Mouse (Mus musculus): ENCODE measurements around the gene Armt1.

DNA sequence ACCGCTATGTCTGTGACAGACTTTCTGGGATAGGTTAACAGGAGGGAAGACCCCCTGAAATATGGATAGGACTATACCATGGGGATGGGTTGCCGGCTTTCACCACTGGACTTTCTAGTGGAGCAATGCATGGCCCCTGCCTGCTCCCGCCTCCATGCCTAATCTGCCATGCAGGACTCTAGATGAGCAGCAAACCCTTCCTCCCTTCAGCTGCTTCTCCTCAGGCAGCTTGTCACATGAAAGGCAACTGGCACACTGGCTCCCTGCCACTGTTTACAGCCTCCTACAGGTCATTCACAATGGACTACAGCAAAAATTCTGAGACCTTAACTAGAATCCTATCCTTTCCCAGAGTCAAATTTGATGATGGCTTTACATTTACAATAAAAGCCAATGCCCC lies 1.4 kb upstream of the Armt1 start:
- no peak for TF ChIP-seq GATA1 (IDR thresholded peaks at IDR 0.05; ENCODE audit: borderline replicate concordance, low read length)
- TF ChIP-seq FLI1 (IDR thresholded peaks at IDR 0.05; ENCODE audit: low read length): no peak

All from megakaryocyte, embryonic 14.5 days (primary cell).